Mouse (Mus musculus) megakaryocyte-erythroid progenitor cell, adult 5-6 weeks (primary cell): Measurements from ENCODE around the gene Igfbp4. TPM values are rescaled to one million over a fixed set of nuclear protein-coding genes. Genes with fewer than 3 reads are reported as not detected.

ENCODE experiments used
- ATAC-seq: replicated peaks from 2 replicates; pipeline ENCODE4 v1.8.0; 2016; ENCODE audit warnings: mild to moderate bottlenecking, inconsistent platforms; ENCODE audit not compliant: severe bottlenecking, poor library complexity, low FRiP score, low TSS enrichment
- total RNA-seq, 2 experiments: library from RNA; stranded (forward) in 1 of 2; stranded (reverse) in 1 of 2; fragments of 200-1000, 215-1000 nt in 1 of 2; fragments of >200 nt in 1 of 2; fragmentation: Nextera tagmentation in 1 of 2; gene quantifications; 2 replicates each; pipeline ENCODE4 v1.2.3; 2014 to 2017

Igfbp4 gene
- total RNA-seq, 2 experiments from 2014 or later: 15.9 to 23.5 TPM

GRCm38 (mm10) chr11:99101693-99102092 lies 60.6 kb downstream of the Igfbp4 start:
- ATAC-seq: no peak

- ATAC-seq: no peak
These were observed 61.7 kb downstream of the Igfbp4 start for GRCm38 (mm10) chr11:99102575-99103270.

Other genes with a start within 250 kb of the Igfbp4 start
- 58.6 and 74.8 TPM in 2 replicates for gene Msl1, start 245.7 kb upstream of the Igfbp4 start, total RNA-seq (2014; fragmentation: Nextera tagmentation)
- gene Msl1, start 245.7 kb upstream of the Igfbp4 start, total RNA-seq (2017): 57.8 and 68.3 TPM in 2 replicates
- 47.6 and 51.8 TPM in 2 replicates for gene Casc3, start 236.3 kb upstream of the Igfbp4 start, total RNA-seq (2014; fragmentation: Nextera tagmentation)
- 37.4 and 53.5 TPM in 2 replicates for gene Casc3, start 236.3 kb upstream of the Igfbp4 start, total RNA-seq (2017)
- 2.2 TPM in 1 of 2 replicates, not detected in the other for gene Rapgefl1, start 204.5 kb upstream of the Igfbp4 start, total RNA-seq (2014; fragmentation: Nextera tagmentation)
- gene Rapgefl1, start 204.5 kb upstream of the Igfbp4 start, total RNA-seq (2017): 1.7 TPM in 1 of 2 replicates, not detected in the other
- 23.5 and 26.9 TPM in 2 replicates for gene Wipf2, start 177.6 kb upstream of the Igfbp4 start, total RNA-seq (2014; fragmentation: Nextera tagmentation)
- gene Wipf2, start 177.6 kb upstream of the Igfbp4 start, total RNA-seq (2017): 3.6 and 4.4 TPM in 2 replicates
- 85.0 and 101 TPM in 2 replicates for gene Cdc6, start 133.4 kb upstream of the Igfbp4 start, total RNA-seq (2014; fragmentation: Nextera tagmentation)
- 67.8 and 78.7 TPM in 2 replicates for gene Cdc6, start 133.4 kb upstream of the Igfbp4 start, total RNA-seq (2017)
- gene Rara, start 113.4 kb upstream of the Igfbp4 start, total RNA-seq (2014; fragmentation: Nextera tagmentation): 7.8 and 15.9 TPM in 2 replicates
- 2.2 and 3.0 TPM in 2 replicates for gene Rara, start 113.4 kb upstream of the Igfbp4 start, total RNA-seq (2017)
- gene Gjd3, start 58.2 kb upstream of the Igfbp4 start, total RNA-seq (2014; fragmentation: Nextera tagmentation): not detected in 2 replicates
- not detected in 2 replicates for gene Gjd3, start 58.2 kb upstream of the Igfbp4 start, total RNA-seq (2017)
- 363 and 371 TPM in 2 replicates for gene Top2a, start 17.1 kb upstream of the Igfbp4 start, total RNA-seq (2014; fragmentation: Nextera tagmentation)
- gene Top2a, start 17.1 kb upstream of the Igfbp4 start, total RNA-seq (2017): 444 and 492 TPM in 2 replicates
- not detected in 2 replicates for gene Tns4, start 48.1 kb downstream of the Igfbp4 start, total RNA-seq (2014; fragmentation: Nextera tagmentation)
- gene Tns4, start 48.1 kb downstream of the Igfbp4 start, total RNA-seq (2017): not detected in 2 replicates
- 0.47 TPM in 1 of 2 replicates, not detected in the other for gene Ccr7, start 113.8 kb downstream of the Igfbp4 start, total RNA-seq (2014; fragmentation: Nextera tagmentation)
- gene Ccr7, start 113.8 kb downstream of the Igfbp4 start, total RNA-seq (2017): not detected in 2 replicates
- gene Smarce1, start 189.8 kb downstream of the Igfbp4 start, total RNA-seq (2014; fragmentation: Nextera tagmentation): 113 and 114 TPM in 2 replicates
- 223 and 323 TPM in 2 replicates for gene Smarce1, start 189.8 kb downstream of the Igfbp4 start, total RNA-seq (2017)
- gene Krt222, start 202.8 kb downstream of the Igfbp4 start, total RNA-seq (2014; fragmentation: Nextera tagmentation): not detected in 2 replicates
- not detected in 2 replicates for gene Krt222, start 202.8 kb downstream of the Igfbp4 start, total RNA-seq (2017)
- not detected in 2 replicates for gene Krt24, start 244.0 kb downstream of the Igfbp4 start, total RNA-seq (2014; fragmentation: Nextera tagmentation)
- gene Krt24, start 244.0 kb downstream of the Igfbp4 start, total RNA-seq (2017): not detected in 2 replicates